Mouse (Mus musculus): Measurements from ENCODE around the gene Cryzl2. TPM values are rescaled to one million over a fixed set of nuclear protein-coding genes. Genes with fewer than 3 reads are reported as not detected.

Cryzl2 gene
- 0.85 TPM for polyA plus RNA-seq (2017; shearing (Covaris generic))

DNA sequence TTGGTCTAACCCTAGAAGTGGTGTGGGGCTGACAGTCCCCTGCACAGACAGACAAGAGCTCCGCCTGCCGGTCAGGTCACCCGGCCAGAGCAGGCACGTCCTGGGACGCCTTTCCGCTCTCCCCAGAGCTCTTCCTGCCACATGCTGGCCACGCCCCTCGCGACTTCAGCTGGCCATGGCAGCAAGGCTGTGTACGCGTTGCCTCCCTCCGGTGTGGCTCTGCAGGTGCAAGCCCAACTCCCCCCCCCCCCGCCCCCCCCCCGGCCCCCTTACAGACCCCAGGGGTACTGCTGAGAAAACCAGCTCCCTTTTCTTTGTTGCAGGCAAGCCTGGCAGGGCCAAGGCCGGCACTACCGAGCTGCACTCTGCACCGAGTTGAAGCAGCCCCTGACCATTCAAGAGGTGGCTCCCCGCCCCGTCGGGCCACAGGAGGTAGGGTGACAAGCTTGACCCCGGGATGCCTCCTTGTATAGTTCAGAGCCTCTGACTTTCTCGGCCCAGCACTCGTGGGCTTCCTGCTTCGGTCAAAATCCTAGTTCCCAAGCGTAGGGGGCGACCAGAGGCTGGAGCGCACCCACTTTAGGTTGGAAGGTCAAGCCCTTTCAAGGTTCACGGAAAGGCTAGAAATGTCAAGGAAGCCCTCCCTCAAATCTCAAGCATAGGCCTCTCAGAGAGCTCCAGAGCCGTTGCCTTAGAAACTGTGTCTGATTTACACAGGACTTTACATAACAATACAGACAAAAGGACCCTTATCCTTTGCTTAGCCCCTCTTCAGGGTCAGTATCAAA, at the start of gene Cryzl2:
TSS of gene Cryzl2 (plus strand) at position 157 of the 788 bp plus-strand sequence.

GRCm38 (mm10) chr1:157412454-157413369, 45.7 kb upstream of the Cryzl2 start, which contains the start of gene Rasal2:
Rasal2 (minus strand) TSS chr1:157412595.

DNA sequence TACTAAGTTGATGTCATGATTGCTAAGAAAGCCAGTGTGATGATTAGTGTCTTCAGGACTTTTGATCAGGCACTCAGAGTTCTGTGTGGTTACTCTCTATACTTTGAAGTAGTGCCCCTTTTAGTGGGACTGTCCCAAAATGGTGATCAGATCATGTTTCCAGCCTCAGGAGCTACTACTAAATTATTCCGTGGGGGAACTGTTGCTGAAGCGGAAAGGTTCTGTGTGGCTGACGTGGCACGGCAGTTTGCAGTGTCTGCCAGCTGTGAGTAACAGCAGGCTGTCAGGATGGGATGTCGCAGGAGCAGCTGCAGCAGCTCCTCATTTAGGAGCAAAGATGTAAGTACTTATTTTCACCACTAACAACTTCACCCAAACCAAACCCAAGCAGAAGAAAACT, 48.1 kb downstream of the Cryzl2 start, which contains the start of gene Sec16b:
TSS of gene Sec16b (plus strand) at position 207 of the 400 bp plus-strand sequence.

Other genes with a start within 250 kb of the Cryzl2 start
- 0.56 TPM for gene Rasal2, start 46.0 kb upstream of the Cryzl2 start, polyA plus RNA-seq (2017; shearing (Covaris generic))
- 0.43 TPM for gene Sec16b, start 48.2 kb downstream of the Cryzl2 start, polyA plus RNA-seq (2017; shearing (Covaris generic))